1 mouse cellular context compared by ENCODE assay signal in the genomic region with DNA sequence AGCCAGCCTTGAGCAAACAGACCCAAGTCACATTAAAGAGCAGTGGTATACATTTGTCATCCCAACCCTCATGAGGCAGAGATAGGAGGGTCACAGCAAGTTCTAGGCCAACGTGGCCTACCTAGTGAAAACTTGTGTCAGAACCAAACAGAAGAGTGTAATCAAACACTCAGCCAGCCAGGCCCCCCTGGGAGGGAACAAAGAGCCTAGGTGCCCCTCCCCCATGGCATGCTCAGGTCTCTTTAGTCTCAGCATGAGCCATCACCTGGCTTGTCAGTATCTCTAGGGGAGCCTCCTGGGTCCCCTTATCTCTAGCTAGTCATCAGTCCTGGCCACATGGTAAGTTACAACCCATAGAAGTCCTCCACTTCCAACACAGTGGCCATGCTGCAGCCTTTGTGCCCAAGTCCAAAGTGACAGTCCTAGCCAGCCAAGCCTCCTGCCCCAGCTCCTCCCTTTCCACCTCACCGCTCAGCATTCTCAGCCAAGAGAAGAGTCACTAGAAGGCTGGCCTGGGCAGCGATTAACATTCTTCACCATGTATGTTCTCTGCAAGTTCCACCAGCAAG.
TF ChIP-seq lines count a peak whose summit lies in the region.

No protein-coding gene starts in this region.

TF ChIP-seq in CH12.LX, 34 proteins besides CTCF, POLR2A, EP300 and RAD21:
- no peak for TF ChIP-seq MEF2A (IDR thresholded peaks at IDR 0.05; ENCODE audit: borderline replicate concordance, low read depth, low read length)
- TF ChIP-seq ETS1 (conservative IDR thresholded peaks at IDR 0.05; ENCODE audit: low read depth, low read length) = no peak
- no peak for TF ChIP-seq ZNF384 (IDR thresholded peaks at IDR 0.05; ENCODE audit: low read depth, low read length)
- no peak for TF ChIP-seq GABPA (IDR thresholded peaks at IDR 0.05; ENCODE audit: insufficient replicate concordance, low read depth, low read length)
- TF ChIP-seq MXI1 (IDR thresholded peaks at IDR 0.05; ENCODE audit: low read depth, low read length) = no peak
- TF ChIP-seq SMC3 (IDR thresholded peaks at IDR 0.05; ENCODE audit: low read depth, low read length) = no peak
